Mouse (Mus musculus) CD4-positive, CD25-positive, alpha-beta regulatory T cell, adult 4 months (primary cell): ENCODE data around the gene Cul9. TPM values are rescaled to one million over a fixed set of nuclear protein-coding genes. Genes with fewer than 3 reads are reported as not detected.

Source experiments
- polyA plus RNA-seq, 2 experiments: library from polyadenylated mRNA; unstranded; fragments of 100-300 nt; shearing (Covaris generic); gene quantifications; one replicate each; pipeline ENCODE4 v1.2.1; 2017

The Cul9 gene
- polyA plus RNA-seq, 2 experiments from 2014 or later: 4.2 to 5.6 TPM

Other genes starting within 250 kb of the Cul9 start
- not detected for gene Dlk2, start 249.0 kb downstream of the Cul9 start, polyA plus RNA-seq
- gene Abcc10, start 218.0 kb downstream of the Cul9 start, polyA plus RNA-seq: 1 to 10 TPM; 3.0 to 4.3 TPM
- gene Zfp318, start 162.7 kb downstream of the Cul9 start, polyA plus RNA-seq: 1 to 10 TPM; 5.0 to 6.7 TPM
- not detected for gene Crip3, start 117.5 kb downstream of the Cul9 start, polyA plus RNA-seq
- not detected for gene Slc22a7, start 107.9 kb downstream of the Cul9 start, polyA plus RNA-seq
- gene Ttbk1, start 58.7 kb downstream of the Cul9 start, polyA plus RNA-seq: under 1 TPM; 0.24 to 0.55 TPM
- 1 to 10 TPM; 6.4 to 6.9 TPM for gene Dnph1, start 49.7 kb downstream of the Cul9 start, polyA plus RNA-seq
- 1 to 10 TPM; 7.3 to 8.2 TPM for gene Srf, start 9.8 kb upstream of the Cul9 start, polyA plus RNA-seq
- not detected for gene Ptk7, start 83.1 kb upstream of the Cul9 start, polyA plus RNA-seq
- 10 to 100 TPM; 13.6 to 14.7 TPM for gene Klc4, start 99.6 kb upstream of the Cul9 start, polyA plus RNA-seq
- 10 to 100 TPM; 57.0 to 65.9 TPM for gene Mrpl2, start 99.8 kb upstream of the Cul9 start, polyA plus RNA-seq
- gene Cul7, start 103.9 kb upstream of the Cul9 start, polyA plus RNA-seq: 1 to 10 TPM; 3.3 to 5.9 TPM
- 10 to 100 TPM; 47.2 to 62.6 TPM for gene Rrp36, start 128.0 kb upstream of the Cul9 start, polyA plus RNA-seq
- gene Mea1, start 132.4 kb upstream of the Cul9 start, polyA plus RNA-seq: 100 to 1,000 TPM; 185 to 202 TPM
- gene Klhdc3, start 134.5 kb upstream of the Cul9 start, polyA plus RNA-seq: 10 to 100 TPM; 22.1 to 25.8 TPM
- gene Ppp2r5d, start 158.7 kb upstream of the Cul9 start, polyA plus RNA-seq: 10 to 100 TPM; 19.7 to 31.4 TPM
- gene Pex6, start 165.1 kb upstream of the Cul9 start, polyA plus RNA-seq: 1 to 10 TPM; 5.0 to 7.2 TPM
- not detected for gene Gnmt, start 182.8 kb upstream of the Cul9 start, polyA plus RNA-seq
- 10 to 100 TPM; 24.4 to 25.5 TPM for gene Cnpy3, start 205.8 kb upstream of the Cul9 start, polyA plus RNA-seq
- gene Ptcra, start 217.3 kb upstream of the Cul9 start, polyA plus RNA-seq: under 1 TPM in 1 of 2 experiments, not detected in 1; 0.49 TPM
- gene 2310039H08Rik, start 226.2 kb upstream of the Cul9 start, polyA plus RNA-seq: 10 to 100 TPM; 16.1 to 18.9 TPM
- gene Rpl7l1, start 236.3 kb upstream of the Cul9 start, polyA plus RNA-seq: 100 to 1,000 TPM; 159 to 205 TPM